Mouse (Mus musculus) bone marrow macrophage, adult 2 months (primary cell): ENCODE measurements around the gene Mansc1.

ENCODE experiments used
- CTCF ChIP-seq: IDR thresholded peaks from 2 replicates; pipeline ENCODE4 v1.5.1; 2012; ENCODE audit warnings: low read depth, mild to moderate bottlenecking, low read length, moderate library complexity
- POLR2A ChIP-seq: IDR thresholded peaks from 2 replicates; pipeline ENCODE4 v1.6.1; 2012; ENCODE audit warnings: mild to moderate bottlenecking, low read depth, low read length, borderline replicate concordance

DNA sequence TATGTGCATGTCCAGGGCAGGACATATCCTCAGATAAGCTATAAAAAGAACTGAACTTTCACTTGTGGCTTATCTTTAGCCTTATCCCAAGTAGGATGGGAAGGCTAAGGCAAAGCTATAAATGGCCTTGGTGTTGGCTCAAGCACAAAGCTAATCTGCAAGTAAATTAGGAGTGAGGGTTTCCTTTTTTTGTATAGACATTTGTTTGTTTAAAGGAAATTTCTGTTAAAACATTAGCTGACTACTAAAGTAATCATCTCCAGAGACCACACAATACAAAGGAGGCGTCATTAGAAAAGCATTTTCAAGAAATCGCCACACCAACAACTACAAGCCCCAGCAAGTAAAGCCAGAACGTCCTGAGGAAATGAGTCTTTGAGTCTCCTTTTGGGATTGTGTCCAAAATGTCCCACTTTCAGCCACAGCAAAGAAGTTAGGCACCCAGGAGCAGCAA lies 57.0 kb downstream of the Mansc1 start:
- TF ChIP-seq POLR2A, result no peak
- no peak for TF ChIP-seq CTCF
